8 mouse cellular contexts compared by ENCODE assay signal in the genomic region with DNA sequence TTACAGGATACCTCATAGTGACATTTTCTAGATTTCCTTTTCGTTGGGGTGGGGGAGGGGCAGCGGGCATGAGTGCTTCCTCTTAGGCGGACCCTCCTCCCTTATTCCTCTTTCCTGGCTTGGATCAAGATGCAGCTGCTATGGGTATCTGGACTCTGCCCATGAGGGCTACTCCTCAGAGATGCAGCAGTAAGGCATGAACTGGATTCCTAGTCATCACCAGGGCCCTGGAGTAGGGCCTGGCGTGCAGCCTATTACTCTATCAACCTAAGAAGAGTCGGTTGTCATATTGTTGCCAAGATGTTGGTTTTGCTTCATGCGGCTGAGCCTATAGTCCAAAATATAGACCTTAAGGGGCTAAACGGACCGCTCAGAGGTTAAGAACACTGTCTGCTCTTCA. TPM values are rescaled to one million over a fixed set of nuclear protein-coding genes. Genes with fewer than 3 reads are reported as not detected.
DNase-seq lines count a peak whose midpoint lies in the region; ATAC-seq and TF ChIP-seq lines count a peak whose summit lies in the region.

No protein-coding gene starts in this region.

- H3K27ac ChIP-seq in kidney, postnatal 0 days: no peak overlapping the region
- H3K27ac ChIP-seq in hindbrain, embryonic 16.5 days (ENCODE audit: low read depth, low read length): peak overlapping the region; percentile 75
- peak overlapping the region; percentile 80 for H3K27ac ChIP-seq in midbrain, embryonic 16.5 days (ENCODE audit: low read length)

- no peaks in the 10 kb centered on the region for H3K27me3 ChIP-seq in kidney, postnatal 0 days (ENCODE audit: insufficient read depth, low read length)
- H3K27me3 ChIP-seq in hindbrain, embryonic 16.5 days (replicated peaks; ENCODE audit: control insufficient read depth, insufficient read depth, low read length): no peaks in the 10 kb centered on the region
- H3K27me3 ChIP-seq in midbrain, embryonic 16.5 days (ENCODE audit: control insufficient read depth, insufficient read depth, low read depth, low read length): no peaks in the 10 kb centered on the region

- H3K4me2 ChIP-seq in kidney, postnatal 0 days (ENCODE audit: low read length): peak overlapping the region; percentile 57
- H3K4me2 ChIP-seq in hindbrain, embryonic 16.5 days (ENCODE audit: low read length): peak overlapping the region; percentile 73
- peak overlapping the region; percentile 62 for H3K4me2 ChIP-seq in midbrain, embryonic 16.5 days (ENCODE audit: low read length)

- H3K9ac ChIP-seq in kidney, postnatal 0 days (ENCODE audit: low read depth, low read length): peak overlapping the region; percentile 23; the same call in 1 of the 2 replicates
- peak overlapping the region; percentile 59 for H3K9ac ChIP-seq in hindbrain, embryonic 16.5 days (ENCODE audit: low read depth, low read length)
- H3K9ac ChIP-seq in midbrain, embryonic 16.5 days (ENCODE audit: low read depth, low read length): peak overlapping the region; percentile 58; the same call in 1 of the 2 replicates

- DNase-seq in kidney, postnatal 0 days (ENCODE audit: low spot score): no peak
- no peak for DNase-seq in kidney, postnatal 14 days
- DNase-seq in cerebellum, postnatal 36 days: peak; percentile 20 to 38
- DNase-seq in left cerebral cortex, adult 8-10 months (ENCODE audit: low spot score in 2 of 2): no peak
- DNase-seq in natural killer cell, adult 2 months (ENCODE audit: low spot score in 2 of 2): no peak

- H3K36me3 ChIP-seq in kidney, postnatal 0 days (ENCODE audit: insufficient read depth, low read length): no peaks in the 10 kb centered on the region
- no peaks in the 10 kb centered on the region for H3K36me3 ChIP-seq in hindbrain, embryonic 16.5 days (ENCODE audit: control insufficient read depth, insufficient read depth, low read length)
- no peaks in the 10 kb centered on the region for H3K36me3 ChIP-seq in midbrain, embryonic 16.5 days (ENCODE audit: control insufficient read depth, insufficient read depth, low read length)

- 0 out of 2 replicates have a peak, but pooled peaks cover 5% of the 10 kb centered on the region for H3K4me1 ChIP-seq in kidney, postnatal 0 days (replicated peaks; ENCODE audit: insufficient read depth, low read length)
- peaks cover 14% of the 10 kb centered on the region for H3K4me1 ChIP-seq in hindbrain, embryonic 16.5 days (ENCODE audit: control insufficient read depth, insufficient read depth, low read depth, low read length)
- H3K4me1 ChIP-seq in midbrain, embryonic 16.5 days (ENCODE audit: control insufficient read depth, insufficient read depth, low read length): peaks cover 9% of the 10 kb centered on the region; the same call in 1 of the 2 replicates

- H3K4me3 ChIP-seq in kidney, postnatal 0 days (replicated peaks; ENCODE audit: low read depth, low read length): peak overlapping the region; percentile 26; the same call in 1 of the 2 replicates
- peak overlapping the region; percentile 45 for H3K4me3 ChIP-seq in hindbrain, embryonic 16.5 days (ENCODE audit: low read length)
- peak overlapping the region; percentile 39 for H3K4me3 ChIP-seq in midbrain, embryonic 16.5 days (ENCODE audit: low read depth, low read length)

- 48% methylated on average over 8 of the region's 8 CpGs for WGBS in kidney, postnatal 0 days
- WGBS in hindbrain, embryonic 16.5 days: 39% methylated on average over 8 of the region's 8 CpGs
- 45% methylated on average over 8 of the region's 8 CpGs for WGBS in midbrain, embryonic 16.5 days

- no peak for TF ChIP-seq CTCF in kidney, postnatal 0 days (IDR thresholded peaks at IDR 0.05; ENCODE audit: low read depth)

- no peaks in the 10 kb centered on the region for H3K9me3 ChIP-seq in kidney, postnatal 0 days (replicated peaks; ENCODE audit: low read length)
- no peaks in the 10 kb centered on the region for H3K9me3 ChIP-seq in hindbrain, embryonic 16.5 days (ENCODE audit: control insufficient read depth, low read length)
- no peaks in the 10 kb centered on the region for H3K9me3 ChIP-seq in midbrain, embryonic 16.5 days (replicated peaks; ENCODE audit: control insufficient read depth, low read length, poor library complexity, severe bottlenecking)

- no peak for ATAC-seq in kidney, postnatal 0 days (replicated peaks; ENCODE audit: low FRiP score, low read depth)
- peak; percentile 49 for ATAC-seq in hindbrain, embryonic 16.5 days
- ATAC-seq in midbrain, embryonic 16.5 days: peak; percentile 60
- no peak for ATAC-seq in activated CD4-positive, CD25-positive, alpha-beta regulatory T cell, adult 4 months

RNA-seq across cellular contexts. Expression of a gene that starts 27.3 kb away (rescaled TPM):
- 509 and 548 TPM in 2 replicates for polyA plus RNA-seq in kidney, postnatal 0 days (2015; fragmentation: Nextera tagmentation; extraction: Ambion mirVana)
- polyA plus RNA-seq in hindbrain, embryonic 16.5 days (2015; fragmentation: Nextera tagmentation; extraction: Ambion mirVana): 433 and 435 TPM in 2 replicates
- polyA plus RNA-seq in midbrain, embryonic 16.5 days (2015; fragmentation: Nextera tagmentation; extraction: Ambion mirVana): 495 and 501 TPM in 2 replicates
- 100 to 1,000 TPM; 467 to 529 TPM for polyA plus RNA-seq in activated CD4-positive, CD25-positive, alpha-beta regulatory T cell, adult 4 months (2017; shearing (Covaris generic))
- total RNA-seq in left cerebral cortex, adult 8-10 months (2022): 100 to 1,000 TPM; 193 to 250 (median 224) TPM

Comparison
In these comparisons a context has a peak if more than half of its experiments do, and no peak if none do; other contexts are left out.
1. ATAC-seq: peak in hindbrain, embryonic 16.5 days (single experiment) and midbrain, embryonic 16.5 days (single experiment); none in kidney, postnatal 0 days (single experiment) and activated CD4-positive, CD25-positive, alpha-beta regulatory T cell, adult 4 months (single experiment).
2. DNase-seq: peak in cerebellum, postnatal 36 days (2 of 2); none in kidney, postnatal 0 days (single experiment), kidney, postnatal 14 days (single experiment), left cerebral cortex, adult 8-10 months (0 of 2) and natural killer cell, adult 2 months (0 of 2).
3. Peak in every context shown above with its lines, with median percentiles within 50 percentile points of each other: H3K4me2 ChIP-seq, H3K4me3 ChIP-seq and H3K9ac ChIP-seq.